Mouse (Mus musculus) lung, postnatal 0 days (tissue): Measurements from ENCODE around the gene Fblim1.

Experiments
- CTCF ChIP-seq: IDR thresholded peaks from 2 replicates; pipeline ENCODE4 v1.5.1; 2016; ENCODE audit warnings: antibody characterized with exemption, mild to moderate bottlenecking
- EP300 ChIP-seq: IDR thresholded peaks from 2 replicates; pipeline ENCODE4 v1.6.1; 2016; ENCODE audit warnings: antibody characterized with exemption, mild to moderate bottlenecking, control low read depth

GRCm38 (mm10) chr4:141604493-141604892 is 1.4 kb downstream of the Fblim1 start:
- no peak for TF ChIP-seq EP300
- TF ChIP-seq CTCF, result no peak
